Mouse (Mus musculus) right cerebral cortex, postnatal 4 days (tissue): ENCODE data around the gene Plekhs1.
A peak's percentile ranks its signal among the peaks of the same experiment; 100 is the strongest.

Experiments
- DNase-seq: peaks from one replicate; pipeline ENCODE4 v3.0.0-alpha.2; 2022

Plekhs1 gene

GRCm38 (mm10) chr19:56461522-56462101 is at the start of gene Plekhs1:
Gene Plekhs1 (plus strand): TSS chr19:56461640.
- no peak for DNase-seq

- no peak for DNase-seq
Measured at GRCm38 (mm10) chr19:56418404-56418803, 43.0 kb upstream of the Plekhs1 start.

GRCm38 (mm10) chr19:56419452-56419851 is 42.0 kb upstream of the Plekhs1 start:
- no peak for DNase-seq

GRCm38 (mm10) chr19:56420345-56420744 is 41.1 kb upstream of the Plekhs1 start:
- no peak for DNase-seq

- peak; percentile 97 for DNase-seq
Measured at GRCm38 (mm10) chr19:56422476-56423338, 38.7 kb upstream of the Plekhs1 start.

GRCm38 (mm10) chr19:56423370-56423769 is 38.1 kb upstream of the Plekhs1 start:
- DNase-seq = no peak

- no peak for DNase-seq
Measured at GRCm38 (mm10) chr19:56424606-56425395, 36.6 kb upstream of the Plekhs1 start.

GRCm38 (mm10) chr19:56425492-56425891 is 35.9 kb upstream of the Plekhs1 start:
- DNase-seq = peak; percentile 15

- no peak for DNase-seq
Measured at GRCm38 (mm10) chr19:56430369-56430768, 31.1 kb upstream of the Plekhs1 start.

GRCm38 (mm10) chr19:56432706-56433105 is 28.7 kb upstream of the Plekhs1 start:
- no peak for DNase-seq

GRCm38 (mm10) chr19:56433581-56433980 is 27.9 kb upstream of the Plekhs1 start:
- no peak for DNase-seq

- peak; percentile 34 for DNase-seq
Measured at GRCm38 (mm10) chr19:56436380-56436779, 25.1 kb upstream of the Plekhs1 start.

- no peak for DNase-seq
Measured at GRCm38 (mm10) chr19:56438357-56439071, 22.9 kb upstream of the Plekhs1 start.

GRCm38 (mm10) chr19:56439072-56439434 is 22.4 kb upstream of the Plekhs1 start:
- DNase-seq = no peak

GRCm38 (mm10) chr19:56443445-56443844 is 18.0 kb upstream of the Plekhs1 start:
- no peak for DNase-seq

- no peak for DNase-seq
Measured at GRCm38 (mm10) chr19:56448784-56449183, 12.7 kb upstream of the Plekhs1 start.

- DNase-seq = no peak
Measured at GRCm38 (mm10) chr19:56449537-56449936, 11.9 kb upstream of the Plekhs1 start.

GRCm38 (mm10) chr19:56450892-56451291 is 10.5 kb upstream of the Plekhs1 start:
- no peak for DNase-seq

GRCm38 (mm10) chr19:56451867-56452266 is 9.6 kb upstream of the Plekhs1 start:
- DNase-seq = no peak

- DNase-seq = no peak
Measured at GRCm38 (mm10) chr19:56452421-56452820, 9.0 kb upstream of the Plekhs1 start.

- DNase-seq = no peak
Measured at GRCm38 (mm10) chr19:56454862-56455261, 6.6 kb upstream of the Plekhs1 start.

- DNase-seq = no peak
Measured at GRCm38 (mm10) chr19:56455369-56455768, 6.1 kb upstream of the Plekhs1 start.

- DNase-seq = no peak
Measured at GRCm38 (mm10) chr19:56457569-56457968, 3.9 kb upstream of the Plekhs1 start.
